Mouse (Mus musculus) heart, postnatal 4 days (tissue): ENCODE results near the gene Acvrl1. TPM values are rescaled to one million over a fixed set of nuclear protein-coding genes. Genes with fewer than 3 reads are reported as not detected.
"Not testable (repeated sequence)": the region's sequence is repeated elsewhere in the genome, so short reads cannot be mapped to it uniquely, and the experiment has no call there.

Source experiments
- DNase-seq: peaks from one replicate; pipeline ENCODE4 v3.0.0; 2021
- total RNA-seq, 2 experiments: library from RNA; stranded (reverse); gene quantifications; 2 replicates each; pipeline ENCODE4 v1.2.3; 2021

Gene Acvrl1
- total RNA-seq, 2 experiments from 2014 or later: 20.5 to 21.7 TPM

- DNase-seq: no peak
Measured at GRCm38 (mm10) chr15:101107906-101108671, 20.2 kb upstream of the Acvrl1 start.

- peak; percentile 27 for DNase-seq
Measured at GRCm38 (mm10) chr15:101113176-101113575, 15.1 kb upstream of the Acvrl1 start.

GRCm38 (mm10) chr15:101113778-101114177 lies 14.5 kb upstream of the Acvrl1 start:
- not testable (repeated sequence) for DNase-seq

GRCm38 (mm10) chr15:101115511-101116110 lies 12.7 kb upstream of the Acvrl1 start, which contains the start of gene Ankrd33:
Gene Ankrd33, plus strand, starts transcription at chr15:101115755.
- DNase-seq: no peak

GRCm38 (mm10) chr15:101118399-101119125 lies 9.8 kb upstream of the Acvrl1 start:
- peak; percentile 35 for DNase-seq

GRCm38 (mm10) chr15:101121411-101122289 lies 6.7 kb upstream of the Acvrl1 start:
- DNase-seq: no peak

GRCm38 (mm10) chr15:101122290-101122589 lies 6.1 kb upstream of the Acvrl1 start:
- peak; percentile 28 for DNase-seq

GRCm38 (mm10) chr15:101123202-101123601 lies 5.1 kb upstream of the Acvrl1 start:
- DNase-seq: peak; percentile 45

- no peak for DNase-seq
Measured at GRCm38 (mm10) chr15:101125561-101125960, 2.8 kb upstream of the Acvrl1 start.

- DNase-seq: peak; percentile 76
Measured at GRCm38 (mm10) chr15:101126876-101127544, 1.3 kb upstream of the Acvrl1 start.

- no peak for DNase-seq
Measured at GRCm38 (mm10) chr15:101129412-101129811, 1.1 kb downstream of the Acvrl1 start.

- DNase-seq: no peak
Measured at GRCm38 (mm10) chr15:101131498-101131897, 3.2 kb downstream of the Acvrl1 start.

- DNase-seq: no peak
Measured at GRCm38 (mm10) chr15:101132041-101132440, 3.7 kb downstream of the Acvrl1 start.

GRCm38 (mm10) chr15:101132761-101133160 lies 4.4 kb downstream of the Acvrl1 start:
- DNase-seq: no peak

- peak; percentile 37 for DNase-seq
Measured at GRCm38 (mm10) chr15:101133993-101134704, 5.8 kb downstream of the Acvrl1 start.

- DNase-seq: no peak
Measured at GRCm38 (mm10) chr15:101135405-101135804, 7.1 kb downstream of the Acvrl1 start.

- no peak for DNase-seq
Measured at GRCm38 (mm10) chr15:101137455-101137854, 9.1 kb downstream of the Acvrl1 start.

- no peak for DNase-seq
Measured at GRCm38 (mm10) chr15:101138675-101139074, 10.4 kb downstream of the Acvrl1 start.

- DNase-seq: peak; percentile 69
Measured at GRCm38 (mm10) chr15:101139885-101140284, 11.6 kb downstream of the Acvrl1 start.

GRCm38 (mm10) chr15:101140587-101140986 lies 12.3 kb downstream of the Acvrl1 start:
- DNase-seq: no peak

- DNase-seq: peak; percentile 64
Measured at GRCm38 (mm10) chr15:101141061-101141541, 12.8 kb downstream of the Acvrl1 start.
